10 mouse cellular contexts compared by ENCODE assay signal in the genomic region with DNA sequence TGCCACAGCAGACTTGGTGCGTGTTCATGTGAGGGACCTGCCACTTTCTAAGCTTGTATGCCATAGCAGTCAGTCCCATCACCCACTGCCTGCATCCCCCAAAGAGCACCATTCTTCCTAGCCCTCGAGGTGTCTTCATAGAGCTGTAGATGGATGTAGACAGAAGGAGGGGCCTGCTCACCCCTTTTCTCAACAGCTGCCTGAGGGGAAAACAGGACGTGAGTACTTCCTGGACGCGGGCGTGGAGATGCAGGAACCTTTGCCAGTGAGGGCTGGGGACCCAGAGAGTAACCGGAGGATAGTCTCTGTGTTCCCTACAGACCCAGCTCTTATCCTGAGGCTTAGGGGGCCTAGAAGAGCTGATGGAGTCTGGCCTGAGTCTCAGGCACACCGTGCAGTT. TPM values are rescaled to one million over a fixed set of nuclear protein-coding genes. Genes with fewer than 3 reads are reported as not detected.
DNase-seq lines count a peak whose midpoint lies in the region; TF ChIP-seq lines count a peak whose summit lies in the region.
"Had no signal": no experiment of that assay in that cellular context is flagged by ENCODE, and none has a peak within 500 bp of the region (broad histone marks: within the 10 kb centered on the region; RNA-seq: fewer than 3 reads in every experiment).

No protein-coding gene starts in this region.

- WGBS in heart, adult 2 months, result 48% methylated on average over 8 of the region's 8 CpGs
- 36% methylated on average over 8 of the region's 8 CpGs for WGBS in lung, adult 2 months

- intact Hi-C loops in heart, adult 2 months (cut with DNase I), result no loop called here
- intact Hi-C loops in left cerebral cortex, postnatal 25 days (cut with DNase I), result no loop called here

- peak; percentile 50 for TF ChIP-seq POLR2A in heart, adult 2 months (IDR thresholded peaks at IDR 0.05; ENCODE audit: insufficient read depth, low read depth, low read length)
- TF ChIP-seq POLR2A in lung, adult 2 months (IDR thresholded peaks at IDR 0.05; ENCODE audit: borderline replicate concordance, extremely low read depth, low read depth, low read length), result no peak

- peak overlapping the region; percentile 32 for H3K9ac ChIP-seq in heart, adult 2 months (ENCODE audit: low read depth, low read length)
- H3K9ac ChIP-seq: liver, embryonic 14.5 days had no signal

- H3K4me1 ChIP-seq in heart, adult 2 months (ENCODE audit: control insufficient read depth, insufficient read depth, low read length), result peaks cover 45% of the 10 kb centered on the region
- 0 out of 2 replicates have a peak, but pooled peaks cover 4% of the 10 kb centered on the region for H3K4me1 ChIP-seq in lung, adult 2 months (ENCODE audit: control insufficient read depth, insufficient read depth, low read length)

- peak overlapping the region; percentile 77 for H3K27ac ChIP-seq in heart, adult 2 months
- H3K27ac ChIP-seq: liver, embryonic 14.5 days had no signal

- peak; percentile 64 to 69 for DNase-seq in heart, adult 2 months
- no peak for DNase-seq in heart, adult 8-10 months (ENCODE audit: low spot score)
- DNase-seq in lung, postnatal 36 days, result peak; percentile 17
- no peak for DNase-seq in lung, adult 2 months
- peak; percentile 75 for DNase-seq in induced T-regulatory cell, adult 2 months (ENCODE audit: low read depth)
- peak; percentile 26 for DNase-seq in thymus, postnatal 25 days
- no peak for DNase-seq in natural killer cell, adult 2 months (ENCODE audit: low spot score in 2 of 2)
- no peak for DNase-seq in left cerebral cortex, postnatal 25 days (ENCODE audit: low spot score in 2 of 2)

- TF ChIP-seq CTCF in heart, adult 2 months (IDR thresholded peaks at IDR 0.05), result no peak
- no peak for TF ChIP-seq CTCF in lung, adult 2 months (IDR thresholded peaks at IDR 0.05; ENCODE audit: insufficient read depth, low read length)

- peaks cover 3% of the 10 kb centered on the region for H3K36me3 ChIP-seq in heart, adult 2 months (ENCODE audit: control insufficient read depth, insufficient read depth, low read length)

- no peaks in the 10 kb centered on the region for H3K27me3 ChIP-seq in heart, adult 2 months (ENCODE audit: control insufficient read depth, insufficient read depth, low read length)

- no peak for TF ChIP-seq EP300 in heart, adult 2 months (IDR thresholded peaks at IDR 0.05; ENCODE audit: insufficient read depth, low read depth, low read length)

- 0 out of 2 replicates have a peak, but pooled peaks cover 1% of the 10 kb centered on the region for H3K79me2 ChIP-seq in heart, adult 2 months (replicated peaks; ENCODE audit: control insufficient read depth, insufficient read depth, low read length)

- H3K4me3 ChIP-seq in heart, adult 2 months, result peak overlapping the region; percentile 30
- H3K4me3 ChIP-seq in lung, adult 2 months (replicated peaks; ENCODE audit: extremely low read depth, low read depth, low read length), result no peak overlapping the region

RNA-seq across cellular contexts. Expression of a gene that starts 36.3 kb away (rescaled TPM):
- total RNA-seq in heart, adult 2 months (2021), result 10 to 100 TPM; 56.0 to 57.1 TPM
- 41.6 and 57.0 TPM in 2 replicates for polyA plus RNA-seq in heart, adult 2 months (2012; rRNA removed)
- 10 to 100 TPM; 46.1 to 58.6 (median 52.8) TPM for total RNA-seq in heart, adult 8-10 months (2022)
- polyA plus RNA-seq in lung, adult 2 months (2012; rRNA removed), result 8.7 and 9.3 TPM in 2 replicates
- 100 to 1,000 TPM; 377 to 383 TPM for total RNA-seq in left cerebral cortex, postnatal 25 days (2021)

RNA-seq across cellular contexts. Expression of a gene that starts 47.1 kb away (rescaled TPM):
- total RNA-seq in heart, adult 2 months (2021), result not detected
- polyA plus RNA-seq in heart, adult 2 months (2012; rRNA removed), result not detected in 2 replicates
- total RNA-seq in heart, adult 8-10 months (2022), result 1 to 10 TPM in 2 of 4 experiments, not detected in 2; 3.7 to 4.3 TPM
- polyA plus RNA-seq in lung, adult 2 months (2012; rRNA removed), result 0.68 and 1.7 TPM in 2 replicates
- total RNA-seq in left cerebral cortex, postnatal 25 days (2021), result not detected
- total RNA-seq: layer of hippocampus, postnatal 25 days had no signal
- polyA plus RNA-seq: liver, embryonic 14.5 days had no signal

Comparison
In these comparisons a context has a peak if more than half of its experiments do, and no peak if none do; other contexts are left out.
1. DNase-seq: peak in heart, adult 2 months (2 of 2), lung, postnatal 36 days (single experiment), induced T-regulatory cell, adult 2 months (single experiment) and thymus, postnatal 25 days (single experiment); none in heart, adult 8-10 months (single experiment), lung, adult 2 months (single experiment), natural killer cell, adult 2 months (0 of 2) and left cerebral cortex, postnatal 25 days (0 of 2).
2. RNA of a gene that starts 36.3 kb away (total RNA-seq): 377 to 383 TPM in left cerebral cortex, postnatal 25 days; 46.1 to 58.6 TPM in heart, adult 8-10 months and 56.0 to 57.1 TPM in heart, adult 2 months; every median in the first group is over 4 times any median in the second.